Mouse (Mus musculus) heart, postnatal 4 days (tissue): Measurements from ENCODE around the gene Sly. TPM values are rescaled to one million over a fixed set of nuclear protein-coding genes. Genes with fewer than 3 reads are reported as not detected.
"Not testable (repeated sequence)": the region's sequence is repeated elsewhere in the genome, so short reads cannot be mapped to it uniquely, and the experiment has no call there.

Source experiments
- DNase-seq: peaks from one replicate; pipeline ENCODE4 v3.0.0; 2021
- total RNA-seq, 2 experiments: library from RNA; stranded (reverse); gene quantifications; 2 replicates each; pipeline ENCODE4 v1.2.3; 2021

Sly gene
- not detected for total RNA-seq

- DNase-seq, result not testable (repeated sequence)
Measured at GRCm38 (mm10) chrY:57186888-57187287, at the start of gene Sly. Sly (plus strand) TSS chrY:57187188.
